Mouse (Mus musculus): ENCODE results near the gene Cachd1. TPM values are rescaled to one million over a fixed set of nuclear protein-coding genes. Genes with fewer than 3 reads are reported as not detected.

Gene Cachd1
- polyA plus RNA-seq, 1 experiment from 2014 or later, result 14.7 TPM

DNA sequence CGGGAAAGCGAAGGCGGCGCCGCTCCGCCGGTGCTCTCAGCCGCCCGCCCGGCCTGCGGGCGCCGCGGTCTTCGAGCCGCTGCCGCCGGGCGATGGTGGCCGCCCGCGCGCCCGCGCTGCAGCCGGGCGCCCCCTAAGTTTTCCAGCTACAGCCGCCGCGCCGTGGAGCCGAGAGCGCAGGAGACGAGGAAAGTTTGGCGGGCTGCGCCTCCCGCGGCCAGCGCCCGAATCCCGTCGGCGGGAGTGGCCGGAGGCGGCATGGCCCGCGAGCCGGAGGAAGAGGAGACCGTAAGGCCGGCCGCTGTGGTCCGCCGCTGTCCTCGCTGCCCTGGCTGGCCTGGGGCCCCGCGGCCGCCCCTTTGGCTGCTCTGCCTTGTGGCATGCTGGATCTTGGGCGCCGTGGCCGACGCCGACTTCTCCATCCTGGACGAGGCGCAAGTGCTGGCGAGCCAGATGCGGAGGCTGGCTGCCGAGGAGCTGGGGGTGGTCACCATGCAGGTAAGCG lies 448 bp downstream of the Cachd1 start:
- H3K9me3 ChIP-seq (replicated peaks), result no peaks in the 10 kb centered on the region
- peak overlapping the region; percentile 91 for H3K4me2 ChIP-seq
- H3K4me3 ChIP-seq, result peak overlapping the region; percentile 90
- H3K27ac ChIP-seq, result peak overlapping the region; percentile 90
- no peaks in the 10 kb centered on the region for H3K36me3 ChIP-seq (ENCODE audit: poor library complexity, severe bottlenecking)
- under 1% methylated on average over 58 of the region's 68 CpGs for WGBS
- peak overlapping the region; percentile 97 for H3K9ac ChIP-seq
- ATAC-seq, result peak; percentile 60
- peaks cover 40% of the 10 kb centered on the region for H3K4me1 ChIP-seq
- H3K27me3 ChIP-seq, result no peaks in the 10 kb centered on the region

DNA sequence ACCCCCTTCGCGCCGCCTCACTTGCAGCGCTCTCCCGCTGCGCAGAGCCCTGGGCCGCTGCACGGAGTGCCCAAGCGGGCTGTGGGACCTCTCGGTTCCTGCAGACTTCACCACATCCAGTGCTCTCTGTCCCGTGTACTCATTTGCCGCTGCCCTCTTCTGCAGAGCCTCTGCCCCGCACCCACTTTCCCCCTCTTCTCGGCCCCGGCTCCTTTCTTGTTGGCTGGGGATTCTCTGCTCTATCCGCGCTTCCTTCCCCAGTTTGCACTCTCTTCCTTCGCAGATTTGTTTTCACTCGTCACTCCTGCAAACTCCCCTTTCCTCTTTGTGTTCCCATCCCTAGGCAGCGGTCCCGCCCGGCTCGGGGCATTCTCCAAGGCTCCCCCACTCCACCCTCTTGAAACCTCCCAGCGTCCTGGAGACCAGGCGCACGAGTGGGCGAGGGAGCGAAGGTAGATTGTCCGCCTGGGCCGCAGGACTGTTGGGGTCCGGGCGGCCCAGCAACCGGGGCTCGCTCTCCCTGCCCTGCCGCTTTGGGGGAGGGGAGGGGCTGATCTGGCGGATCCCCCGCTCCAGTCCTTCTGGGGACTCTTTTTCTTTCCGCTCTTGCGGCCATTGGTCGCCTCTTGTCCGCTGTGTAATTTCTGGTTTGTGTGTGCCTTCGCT lies 1.0 kb downstream of the Cachd1 start:
- under 1% methylated on average over 42 of the region's 42 CpGs for WGBS

GRCm38 (mm10) chr4:100778082-100778481 lies 1.6 kb downstream of the Cachd1 start:
- Histone ChIP-seq H3K4me3 (peak overlapping the region; percentile 90), H3K9me3 (replicated peaks) (no peaks in the 10 kb centered on the region), H3K4me1 (peaks cover 49% of the 10 kb centered on the region), H3K4me2 (peak overlapping the region; percentile 91), H3K36me3 (ENCODE audit: poor library complexity, severe bottlenecking) (no peaks in the 10 kb centered on the region), H3K27ac (peak overlapping the region; percentile 90), H3K27me3 (no peaks in the 10 kb centered on the region), H3K9ac (peak overlapping the region; percentile 97)
- under 1% methylated on average over 16 of the region's 16 CpGs for WGBS
- ATAC-seq, result no peak

More for the DNA sequence above, 1.0 kb downstream of the Cachd1 start:
- H3K27ac ChIP-seq, result peak overlapping the region; percentile 90
- peak overlapping the region; percentile 91 for H3K4me2 ChIP-seq
- no peaks in the 10 kb centered on the region for H3K9me3 ChIP-seq (replicated peaks)
- ATAC-seq, result peak; percentile 54
- no peaks in the 10 kb centered on the region for H3K27me3 ChIP-seq
- peak overlapping the region; percentile 97 for H3K9ac ChIP-seq
- peaks cover 44% of the 10 kb centered on the region for H3K4me1 ChIP-seq
- peak overlapping the region; percentile 90 for H3K4me3 ChIP-seq
- no peaks in the 10 kb centered on the region for H3K36me3 ChIP-seq (ENCODE audit: poor library complexity, severe bottlenecking)

DNA sequence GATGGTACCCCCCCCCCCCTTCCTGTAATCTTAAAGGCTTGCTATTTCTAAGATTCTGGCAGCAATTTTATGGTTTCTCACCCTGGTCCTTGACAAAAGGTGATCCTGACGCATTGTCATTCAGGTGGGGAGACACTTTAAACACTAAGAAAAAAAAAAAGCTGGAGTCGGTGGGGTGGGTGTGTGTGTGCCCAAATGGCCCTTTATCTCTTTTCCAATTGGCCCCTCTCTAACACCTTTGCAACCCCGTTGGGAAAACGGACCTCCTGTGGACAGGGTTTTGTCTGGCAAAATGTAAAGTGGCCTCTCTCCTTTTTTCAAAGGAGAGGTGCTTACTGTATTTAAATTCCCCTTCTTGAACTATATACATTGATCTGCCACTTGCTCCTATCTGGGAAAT lies 2.5 kb downstream of the Cachd1 start:
- no peaks in the 10 kb centered on the region for H3K27me3 ChIP-seq
- H3K4me1 ChIP-seq, result peaks cover 53% of the 10 kb centered on the region
- H3K4me3 ChIP-seq, result peak overlapping the region; percentile 90
- peak overlapping the region; percentile 97 for H3K9ac ChIP-seq
- no peak for ATAC-seq
- H3K4me2 ChIP-seq, result peak overlapping the region; percentile 91
- 0 out of 2 replicates have a peak overlapping the region, but pooled peaks have one; percentile 90 for H3K27ac ChIP-seq
- H3K9me3 ChIP-seq (replicated peaks), result no peaks in the 10 kb centered on the region
- WGBS, result 9% methylated on average over 4 of the region's 4 CpGs
- no peaks in the 10 kb centered on the region for H3K36me3 ChIP-seq (ENCODE audit: poor library complexity, severe bottlenecking)

- Histone ChIP-seq H3K4me1 (peaks cover 53% of the 10 kb centered on the region), H3K9ac (peak overlapping the region; percentile 97), H3K27ac (no peak overlapping the region)
These were observed 3.2 kb downstream of the Cachd1 start for GRCm38 (mm10) chr4:100779695-100780094.

GRCm38 (mm10) chr4:100780911-100781310 lies 4.4 kb downstream of the Cachd1 start:
- 32% methylated on average over 6 of the region's 6 CpGs for WGBS
- H3K27ac ChIP-seq, result no peak overlapping the region
- H3K4me2 ChIP-seq, result peak overlapping the region; percentile 91
- H3K9me3 ChIP-seq (replicated peaks), result no peaks in the 10 kb centered on the region
- ATAC-seq, result no peak
- H3K9ac ChIP-seq, result peak overlapping the region; percentile 53; the same call in 1 of the 2 replicates
- H3K27me3 ChIP-seq, result no peaks in the 10 kb centered on the region
- H3K36me3 ChIP-seq (ENCODE audit: poor library complexity, severe bottlenecking), result no peaks in the 10 kb centered on the region
- H3K4me3 ChIP-seq, result peak overlapping the region; percentile 90; the same call in 1 of the 2 replicates
- H3K4me1 ChIP-seq, result peaks cover 51% of the 10 kb centered on the region

More at GRCm38 (mm10) chr4:100779695-100780094, 3.2 kb downstream of the Cachd1 start:
- Histone ChIP-seq H3K9me3 (replicated peaks) (no peaks in the 10 kb centered on the region), H3K27me3 (no peaks in the 10 kb centered on the region), H3K36me3 (ENCODE audit: poor library complexity, severe bottlenecking) (no peaks in the 10 kb centered on the region), H3K4me3 (peak overlapping the region; percentile 90), H3K4me2 (peak overlapping the region; percentile 91)
- 11% methylated on average over 5 of the region's 5 CpGs for WGBS
- no peak for ATAC-seq

- Histone ChIP-seq H3K27me3 (no peaks in the 10 kb centered on the region), H3K4me2 (no peak overlapping the region), H3K36me3 (ENCODE audit: poor library complexity, severe bottlenecking) (no peaks in the 10 kb centered on the region), H3K27ac (no peak overlapping the region), H3K4me1 (peaks cover 54% of the 10 kb centered on the region), H3K9me3 (replicated peaks) (no peaks in the 10 kb centered on the region), H3K9ac (no peak overlapping the region), H3K4me3 (no peak overlapping the region)
- ATAC-seq, result no peak
- 44% methylated on average over 8 of the region's 8 CpGs for WGBS
These were observed 5.9 kb downstream of the Cachd1 start for GRCm38 (mm10) chr4:100782348-100782747.

DNA sequence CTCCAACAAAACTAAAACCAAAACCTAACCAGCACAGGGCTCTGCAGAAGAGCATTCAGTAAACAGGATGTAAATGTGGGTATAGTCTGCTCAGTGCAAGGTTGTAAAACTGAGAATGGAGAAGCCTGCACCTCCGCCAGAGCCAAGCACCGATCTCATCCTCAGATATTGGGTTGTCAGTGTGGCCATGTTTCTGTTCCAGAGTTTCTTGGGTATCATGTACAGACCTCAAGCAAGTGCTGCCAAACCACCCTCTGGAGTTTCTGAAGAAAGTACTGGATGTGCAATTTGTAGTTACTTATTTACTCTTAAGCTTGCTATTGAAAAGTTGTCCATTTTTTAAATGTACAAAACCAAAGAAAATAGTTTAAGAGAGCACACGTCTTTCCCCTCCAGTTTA lies 6.4 kb downstream of the Cachd1 start:
- Histone ChIP-seq H3K27me3 (no peaks in the 10 kb centered on the region), H3K4me1 (peaks cover 58% of the 10 kb centered on the region)
- no peak for ATAC-seq

DNA sequence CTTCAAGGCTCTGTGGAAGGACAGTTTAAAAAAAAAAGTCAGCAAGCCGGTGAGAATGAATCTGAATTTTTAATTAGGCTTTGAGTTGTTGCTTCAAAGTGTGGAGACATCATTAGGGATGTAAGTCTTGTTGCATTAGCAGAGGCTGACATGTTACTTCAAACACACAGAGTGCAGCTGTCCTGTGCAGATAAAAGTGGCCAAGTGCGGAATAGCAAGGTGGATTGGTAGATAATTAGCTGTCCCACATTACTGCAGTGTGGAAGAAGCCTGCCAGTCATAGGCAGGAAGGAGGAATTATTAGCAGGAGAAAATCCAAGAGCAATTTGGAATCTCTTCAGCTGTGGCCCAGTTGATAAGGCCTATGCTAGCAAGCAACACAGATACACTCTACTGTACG lies 10.7 kb downstream of the Cachd1 start:
- Histone ChIP-seq H3K4me2 (no peak overlapping the region), H3K27me3 (no peaks in the 10 kb centered on the region), H3K9ac (no peak overlapping the region), H3K4me1 (peaks cover 24% of the 10 kb centered on the region), H3K36me3 (ENCODE audit: poor library complexity, severe bottlenecking) (no peaks in the 10 kb centered on the region), H3K4me3 (no peak overlapping the region), H3K27ac (no peak overlapping the region), H3K9me3 (replicated peaks) (no peaks in the 10 kb centered on the region)
- 50% methylated on average over 3 of the region's 3 CpGs for WGBS
- ATAC-seq, result peak; percentile 57; the same call in 1 of the 2 replicates

More for the DNA sequence above, 6.4 kb downstream of the Cachd1 start:
- Histone ChIP-seq H3K27ac (no peak overlapping the region), H3K4me2 (no peak overlapping the region), H3K36me3 (ENCODE audit: poor library complexity, severe bottlenecking) (no peaks in the 10 kb centered on the region), H3K9me3 (replicated peaks) (no peaks in the 10 kb centered on the region), H3K4me3 (no peak overlapping the region), H3K9ac (no peak overlapping the region)
- 85% methylated on average over 3 of the region's 3 CpGs for WGBS

DNA sequence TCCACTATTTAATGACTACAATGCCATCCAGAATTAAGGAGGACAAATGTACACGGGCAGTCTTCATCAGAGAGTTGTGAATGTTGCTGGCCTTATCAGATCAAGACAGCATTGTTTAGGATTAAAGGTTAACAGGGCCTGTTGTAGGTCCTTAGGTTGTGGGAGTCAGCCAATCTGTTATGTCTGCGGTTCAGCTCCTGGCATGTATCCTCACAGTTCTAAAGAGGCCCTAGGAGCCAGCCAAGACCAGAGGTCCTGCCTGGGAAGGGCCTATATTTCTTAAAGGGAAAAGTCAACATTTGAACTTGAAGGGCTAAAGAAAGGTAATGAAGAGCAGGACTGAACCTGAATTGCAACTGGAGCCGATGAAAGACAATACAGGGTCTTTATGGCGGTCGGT lies 13.7 kb downstream of the Cachd1 start:
- H3K4me3 ChIP-seq, result no peak overlapping the region
- H3K4me1 ChIP-seq, result peaks cover 40% of the 10 kb centered on the region
- H3K9ac ChIP-seq, result no peak overlapping the region
- H3K27ac ChIP-seq, result no peak overlapping the region
- ATAC-seq, result no peak
- no peaks in the 10 kb centered on the region for H3K27me3 ChIP-seq
- 84% methylated on average over 5 of the region's 5 CpGs for WGBS
- H3K9me3 ChIP-seq (replicated peaks), result no peaks in the 10 kb centered on the region
- no peak overlapping the region for H3K4me2 ChIP-seq
- no peaks in the 10 kb centered on the region for H3K36me3 ChIP-seq (ENCODE audit: poor library complexity, severe bottlenecking)

DNA sequence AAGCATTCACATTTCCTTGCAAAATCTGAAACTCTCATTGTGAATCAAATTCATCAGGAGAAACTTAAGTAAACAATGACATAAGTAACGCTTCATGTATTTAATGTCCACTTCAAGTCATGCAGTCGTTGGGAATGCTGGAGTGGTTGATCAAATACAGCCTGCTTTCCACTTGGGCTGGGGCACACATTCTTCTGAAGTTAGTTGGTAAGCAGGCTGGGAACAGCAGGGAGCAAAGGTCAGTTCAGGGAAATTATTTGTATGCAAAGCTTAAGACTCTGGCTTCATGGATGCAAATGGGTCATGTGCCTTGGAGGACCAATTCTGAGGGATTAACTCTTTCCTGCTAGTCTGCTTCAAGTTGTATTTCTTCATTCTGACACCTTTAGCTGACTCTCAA lies 16.7 kb downstream of the Cachd1 start:
- no peak overlapping the region for H3K4me2 ChIP-seq
- no peak overlapping the region for H3K27ac ChIP-seq
- 6% methylated on average over 2 of the region's 2 CpGs for WGBS
- H3K9me3 ChIP-seq (replicated peaks), result no peaks in the 10 kb centered on the region
- H3K9ac ChIP-seq, result no peak overlapping the region
- no peak overlapping the region for H3K4me3 ChIP-seq
- H3K27me3 ChIP-seq, result no peaks in the 10 kb centered on the region
- H3K36me3 ChIP-seq (ENCODE audit: poor library complexity, severe bottlenecking), result no peaks in the 10 kb centered on the region
- H3K4me1 ChIP-seq, result peaks cover 57% of the 10 kb centered on the region
- no peak for ATAC-seq

GRCm38 (mm10) chr4:100795523-100795922 lies 19.0 kb downstream of the Cachd1 start:
- Histone ChIP-seq H3K4me3 (no peak overlapping the region), H3K27ac (no peak overlapping the region), H3K4me1 (peaks cover 71% of the 10 kb centered on the region), H3K9me3 (replicated peaks) (no peaks in the 10 kb centered on the region), H3K9ac (no peak overlapping the region), H3K27me3 (no peaks in the 10 kb centered on the region), H3K4me2 (no peak overlapping the region), H3K36me3 (ENCODE audit: poor library complexity, severe bottlenecking) (no peaks in the 10 kb centered on the region)
- WGBS, result 16% methylated on average over 5 of the region's 5 CpGs
- ATAC-seq, result no peak; the same call in 1 of the 2 replicates

All from forebrain, embryonic 13.5 days (tissue).